Mouse (Mus musculus) spleen, adult 18-20 months (tissue): ENCODE results near the gene Fgfbp3.
"Not testable (repeated sequence)": the region's sequence is repeated elsewhere in the genome, so short reads cannot be mapped to it uniquely, and the experiment has no call there.

ENCODE experiments used
- DNase-seq, 2 experiments: peaks; one replicate each; pipeline ENCODE4 v3.0.0; 2022; ENCODE audit warnings: mixed read lengths in 2 of 2

Fgfbp3 gene

GRCm38 (mm10) chr19:36919466-36919865, at the start of gene Fgfbp3:
Gene Fgfbp3 (minus strand): TSS chr19:36919615.
- DNase-seq: no peak

GRCm38 (mm10) chr19:36962544-36963260, 43.3 kb upstream of the Fgfbp3 start:
- DNase-seq: not testable (repeated sequence)

GRCm38 (mm10) chr19:36961320-36961719, 41.9 kb upstream of the Fgfbp3 start:
- DNase-seq: no peak

GRCm38 (mm10) chr19:36958331-36958730, 38.9 kb upstream of the Fgfbp3 start:
- DNase-seq: no peak

- DNase-seq: no peak
These were observed 34.3 kb upstream of the Fgfbp3 start for GRCm38 (mm10) chr19:36953637-36954206.

- no peak for DNase-seq
These were observed 20.6 kb upstream of the Fgfbp3 start for GRCm38 (mm10) chr19:36940064-36940463.

- no peak for DNase-seq
These were observed 18.6 kb upstream of the Fgfbp3 start for GRCm38 (mm10) chr19:36938008-36938407.

GRCm38 (mm10) chr19:36936285-36936684, 16.9 kb upstream of the Fgfbp3 start:
- DNase-seq: no peak

GRCm38 (mm10) chr19:36932613-36933012, 13.2 kb upstream of the Fgfbp3 start:
- no peak for DNase-seq

- DNase-seq: no peak
These were observed 12.7 kb upstream of the Fgfbp3 start for GRCm38 (mm10) chr19:36932097-36932496.

GRCm38 (mm10) chr19:36929816-36930215, 10.4 kb upstream of the Fgfbp3 start:
- DNase-seq: no peak

- DNase-seq: no peak
These were observed 8.5 kb upstream of the Fgfbp3 start for GRCm38 (mm10) chr19:36927800-36928361.

GRCm38 (mm10) chr19:36926553-36927236, 7.3 kb upstream of the Fgfbp3 start:
- DNase-seq: no peak

GRCm38 (mm10) chr19:36925671-36926552, 6.5 kb upstream of the Fgfbp3 start, which contains the start of gene Btaf1:
Gene Btaf1 (plus strand): TSS chr19:36926079.
- peak; percentile 79 to 83 for DNase-seq

GRCm38 (mm10) chr19:36922936-36923335, 3.5 kb upstream of the Fgfbp3 start:
- no peak for DNase-seq

- DNase-seq: no peak
These were observed 2.6 kb upstream of the Fgfbp3 start for GRCm38 (mm10) chr19:36922015-36922414.

GRCm38 (mm10) chr19:36918441-36919301, 744 bp downstream of the Fgfbp3 start:
- peak; percentile 60 to 77 for DNase-seq

- DNase-seq: no peak
These were observed 2.5 kb downstream of the Fgfbp3 start for GRCm38 (mm10) chr19:36916876-36917389.

GRCm38 (mm10) chr19:36916206-36916605, 3.2 kb downstream of the Fgfbp3 start:
- DNase-seq: no peak

GRCm38 (mm10) chr19:36913064-36913463, 6.4 kb downstream of the Fgfbp3 start:
- no peak for DNase-seq

- no peak for DNase-seq
These were observed 8.9 kb downstream of the Fgfbp3 start for GRCm38 (mm10) chr19:36910424-36911045.
